Mouse (Mus musculus) hindbrain, embryonic 15.5 days (tissue): ENCODE data around the gene Crebl2. TPM values are rescaled to one million over a fixed set of nuclear protein-coding genes. Genes with fewer than 3 reads are reported as not detected.
A peak's percentile ranks its signal among the peaks of the same experiment; 100 is the strongest.

Source experiments
- ATAC-seq: fragments of 200-750 bp; cut with Nextera tagmentation; 2 replicates; pipeline ENCODE4 v1.8.0; 2017; ENCODE audit warnings: low read depth, moderate number of reproducible peaks, moderate TSS enrichment; ENCODE audit not compliant: low FRiP score
- H3K27ac ChIP-seq: fragments of 300-500 bp; sonication (generic); replicated peaks from 2 replicates; pipeline ENCODE4 v1.5.1; 2015; ENCODE audit warnings: mild to moderate bottlenecking, inconsistent platforms
- H3K27me3 ChIP-seq: fragments of 300-500 bp; sonication (generic); 2 replicates; pipeline ENCODE4 v1.6.1; 2015; ENCODE audit warnings: control low read depth, inconsistent platforms
- H3K36me3 ChIP-seq: fragments of 300-500 bp; sonication (generic); 2 replicates; pipeline ENCODE4 v1.6.1; 2015; ENCODE audit warnings: control low read depth, inconsistent platforms
- H3K4me1 ChIP-seq: fragments of 300-500 bp; sonication (generic); replicated peaks from 2 replicates; pipeline ENCODE4 v1.6.1; 2015; ENCODE audit warnings: control low read depth, inconsistent platforms
- H3K4me2 ChIP-seq: fragments of 300-500 bp; sonication (generic); 2 replicates; pipeline ENCODE4 v1.6.1; 2015; ENCODE audit warnings: moderate library complexity, mild to moderate bottlenecking, inconsistent platforms
- H3K4me3 ChIP-seq: fragments of 300-500 bp; sonication (generic); 2 replicates; pipeline ENCODE4 v1.5.1; 2015; ENCODE audit warnings: mild to moderate bottlenecking, inconsistent platforms
- H3K9ac ChIP-seq: fragments of 300-500 bp; sonication (generic); 2 replicates; pipeline ENCODE4 v1.6.1; 2015; ENCODE audit warnings: inconsistent platforms
- H3K9me3 ChIP-seq: fragments of 300-500 bp; sonication (generic); 2 replicates; pipeline ENCODE4 v1.6.1; 2016; ENCODE audit warnings: control low read depth, inconsistent platforms
- WGBS: fragments of 180-500 bp; shearing (Covaris S2); methylation state at CpG from one replicate; pipeline ENCODE4 v1.1.7; 2015; 5-methylcytosine and 5-hydroxymethylcytosine counted together
- polyA plus RNA-seq: library from polyadenylated mRNA; unstranded; fragments of >200 nt; fragmentation: Nextera tagmentation; extraction: Ambion mirVana; gene quantifications from 2 replicates; pipeline ENCODE4 v1.2.1, GENCODE M21; 2015

Crebl2 gene
- polyA plus RNA-seq, 1 experiment from 2014 or later, result 4.2 TPM

DNA sequence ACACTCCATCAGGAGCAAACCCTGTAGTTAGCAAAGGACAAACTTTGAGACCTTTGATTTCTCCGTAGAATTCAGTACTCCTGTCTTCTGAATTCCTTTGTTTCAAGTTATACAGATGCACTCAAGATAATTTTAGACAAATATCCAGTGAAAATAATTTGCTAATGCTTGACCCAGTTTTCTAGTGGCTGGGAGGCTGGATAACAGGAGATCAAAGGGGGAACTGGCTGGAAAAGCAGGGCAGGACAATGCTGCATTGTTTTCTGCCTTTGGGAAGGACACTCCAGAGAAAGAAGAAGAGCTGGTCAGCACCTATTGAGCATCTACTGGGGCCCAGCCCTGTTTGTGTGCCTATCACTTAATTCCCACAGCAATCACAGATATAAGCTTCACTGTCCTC is 28.5 kb upstream of the Crebl2 start:
- Histone ChIP-seq H3K4me2 (no peak overlapping the region), H3K4me3 (no peak overlapping the region), H3K27me3 (no peaks in the 10 kb centered on the region), H3K4me1 (no peaks in the 10 kb centered on the region), H3K9me3 (no peaks in the 10 kb centered on the region), H3K9ac (no peak overlapping the region), H3K36me3 (no peaks in the 10 kb centered on the region), H3K27ac (no peak overlapping the region)
- no peak for ATAC-seq
- 65% methylated on average over 1 of the region's 1 CpGs for WGBS

DNA sequence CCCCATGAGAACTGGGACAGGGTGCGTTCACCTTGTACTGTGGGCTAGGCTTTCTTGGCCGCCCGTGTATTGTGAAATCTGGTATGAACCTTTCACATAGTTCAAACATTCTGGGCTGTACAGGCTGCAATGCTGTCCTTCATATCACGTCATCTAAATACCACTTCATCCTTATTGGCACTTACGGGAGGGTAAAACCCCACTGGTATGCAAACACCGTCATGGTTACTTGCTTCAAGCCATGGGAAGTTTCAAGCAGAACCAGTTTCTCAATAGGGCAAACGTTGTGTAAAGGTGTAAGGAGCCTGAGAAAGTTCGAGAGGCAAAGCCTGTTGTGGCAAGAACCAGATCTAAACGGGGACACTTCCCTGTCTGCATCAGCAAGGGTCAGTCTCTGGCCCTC is 27.3 kb upstream of the Crebl2 start:
- H3K27ac ChIP-seq, result no peak overlapping the region
- no peaks in the 10 kb centered on the region for H3K4me1 ChIP-seq
- ATAC-seq, result no peak
- H3K36me3 ChIP-seq, result no peaks in the 10 kb centered on the region
- WGBS, result 87% methylated on average over 9 of the region's 9 CpGs
- no peaks in the 10 kb centered on the region for H3K27me3 ChIP-seq
- H3K4me3 ChIP-seq, result no peak overlapping the region
- no peak overlapping the region for H3K9ac ChIP-seq
- no peak overlapping the region for H3K4me2 ChIP-seq
- no peaks in the 10 kb centered on the region for H3K9me3 ChIP-seq

DNA sequence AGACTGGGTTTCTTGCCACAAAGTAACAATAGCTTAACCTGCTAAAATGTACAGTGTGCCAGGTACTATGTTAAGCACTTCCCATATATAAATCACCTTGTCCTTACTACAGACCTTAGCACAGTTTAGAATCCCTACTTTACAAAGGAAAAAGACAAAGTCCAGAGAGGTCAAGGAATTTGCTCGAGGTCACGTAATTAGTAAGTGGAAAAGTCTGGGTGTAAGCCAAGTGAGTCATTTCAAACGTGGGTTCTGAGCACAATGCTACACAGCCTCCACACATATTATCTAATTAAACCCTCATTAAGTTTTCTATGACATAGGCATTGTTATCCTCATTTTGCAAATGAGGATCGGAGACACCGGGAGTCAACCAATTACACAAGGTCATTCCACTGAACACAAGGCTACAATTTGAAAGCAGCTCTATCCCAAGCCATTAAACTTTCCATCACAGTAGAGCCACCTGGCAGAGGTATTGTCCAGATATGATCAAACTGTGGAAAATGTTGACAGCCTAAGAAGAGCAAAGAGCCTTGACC is 25.1 kb upstream of the Crebl2 start:
- H3K36me3 ChIP-seq, result no peaks in the 10 kb centered on the region
- no peaks in the 10 kb centered on the region for H3K9me3 ChIP-seq
- 69% methylated on average over 5 of the region's 5 CpGs for WGBS
- H3K27ac ChIP-seq, result no peak overlapping the region
- H3K9ac ChIP-seq, result no peak overlapping the region
- ATAC-seq, result no peak
- H3K4me3 ChIP-seq, result no peak overlapping the region
- H3K4me2 ChIP-seq, result no peak overlapping the region
- no peaks in the 10 kb centered on the region for H3K27me3 ChIP-seq
- H3K4me1 ChIP-seq, result no peaks in the 10 kb centered on the region

DNA sequence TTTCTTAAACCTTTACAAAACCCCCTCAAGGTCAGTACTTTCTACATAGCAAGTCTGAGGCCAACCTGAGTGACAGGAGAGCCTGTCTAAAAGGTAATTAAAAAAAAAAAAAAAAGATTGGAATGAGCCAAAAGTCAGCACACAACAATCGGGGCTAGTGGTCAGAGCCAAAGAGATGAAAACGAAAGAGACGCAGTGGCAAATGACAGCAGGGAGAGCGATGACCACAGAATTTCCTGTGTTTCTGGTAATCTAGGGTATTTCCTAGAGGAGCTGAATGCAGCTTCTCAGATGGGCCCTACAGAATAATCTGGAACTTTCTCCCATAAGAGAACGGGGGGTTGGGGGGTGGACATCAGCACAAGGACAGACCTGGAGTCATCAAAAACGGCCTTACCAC is 23.8 kb upstream of the Crebl2 start:
- no peak overlapping the region for H3K4me2 ChIP-seq
- no peaks in the 10 kb centered on the region for H3K4me1 ChIP-seq
- no peak overlapping the region for H3K9ac ChIP-seq
- H3K36me3 ChIP-seq, result no peaks in the 10 kb centered on the region
- no peaks in the 10 kb centered on the region for H3K27me3 ChIP-seq
- no peaks in the 10 kb centered on the region for H3K9me3 ChIP-seq
- H3K27ac ChIP-seq, result no peak overlapping the region
- WGBS, result 90% methylated on average over 6 of the region's 6 CpGs
- no peak overlapping the region for H3K4me3 ChIP-seq
- no peak for ATAC-seq

DNA sequence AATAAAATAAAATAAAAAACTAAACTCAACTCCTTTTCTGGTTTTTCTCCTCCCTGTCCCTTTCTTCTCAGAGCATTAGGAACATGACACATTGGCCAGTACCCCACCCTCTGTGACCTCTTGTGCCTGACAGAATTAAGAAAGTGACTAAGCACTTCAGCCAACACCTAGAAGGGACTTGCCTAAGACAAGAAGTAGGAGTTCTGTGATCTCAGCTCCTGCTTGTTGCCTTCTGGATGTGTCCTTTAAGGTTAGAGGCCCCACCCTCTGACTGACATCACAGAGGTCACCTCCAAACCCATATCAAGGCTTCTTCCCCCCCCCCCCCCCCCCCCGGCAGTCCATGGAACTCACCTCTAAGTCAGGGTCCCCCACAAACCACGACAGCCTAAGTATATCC is 22.9 kb upstream of the Crebl2 start:
- Histone ChIP-seq H3K4me3 (no peak overlapping the region), H3K9me3 (no peaks in the 10 kb centered on the region), H3K27me3 (no peaks in the 10 kb centered on the region), H3K4me2 (no peak overlapping the region), H3K9ac (no peak overlapping the region), H3K4me1 (no peaks in the 10 kb centered on the region), H3K27ac (no peak overlapping the region), H3K36me3 (no peaks in the 10 kb centered on the region)
- 63% methylated on average over 1 of the region's 2 CpGs for WGBS
- no peak for ATAC-seq

DNA sequence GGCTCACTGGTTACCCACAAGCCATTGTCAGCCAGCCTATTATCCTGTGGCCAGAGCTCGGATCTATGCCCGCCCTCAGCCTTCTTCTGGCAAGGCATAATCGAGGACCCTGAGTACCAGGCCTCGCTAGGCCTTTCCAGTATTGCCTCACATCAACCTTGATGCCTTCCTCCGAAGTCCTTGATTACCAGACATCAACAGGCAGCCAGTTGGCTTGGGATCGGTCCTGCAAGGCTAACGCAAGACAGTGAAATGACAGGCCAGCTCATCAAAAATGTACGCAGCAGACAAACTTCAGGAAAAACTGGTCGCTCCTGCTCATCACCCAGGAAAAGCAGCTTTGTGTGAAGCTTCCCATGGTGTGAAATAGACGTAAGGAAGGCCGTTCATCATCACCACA is 22.2 kb upstream of the Crebl2 start:
- H3K4me2 ChIP-seq, result no peak overlapping the region
- no peaks in the 10 kb centered on the region for H3K4me1 ChIP-seq
- 91% methylated on average over 11 of the region's 11 CpGs for WGBS
- H3K27me3 ChIP-seq, result no peaks in the 10 kb centered on the region
- H3K36me3 ChIP-seq, result no peaks in the 10 kb centered on the region
- no peaks in the 10 kb centered on the region for H3K9me3 ChIP-seq
- H3K4me3 ChIP-seq, result no peak overlapping the region
- no peak for ATAC-seq
- H3K9ac ChIP-seq, result no peak overlapping the region
- no peak overlapping the region for H3K27ac ChIP-seq

DNA sequence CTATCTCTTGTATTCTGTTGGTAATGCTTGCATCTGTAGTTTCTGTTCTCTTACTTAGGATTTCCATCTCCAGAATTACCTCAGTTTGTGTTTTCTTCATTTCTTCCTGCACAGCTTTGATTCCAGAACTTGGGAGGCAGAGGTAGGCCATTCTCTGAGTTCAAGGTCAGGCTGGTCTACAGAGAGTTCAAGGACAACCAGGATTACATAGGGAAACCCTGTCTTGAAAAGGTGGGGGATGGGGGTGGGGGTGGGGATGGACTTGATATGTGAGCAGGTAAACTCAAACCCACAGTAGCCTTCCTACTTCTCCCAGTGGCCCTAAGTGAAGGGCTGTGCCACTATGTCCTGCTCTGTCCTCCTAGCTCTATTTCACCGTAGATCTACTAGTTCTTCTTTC is 16.9 kb upstream of the Crebl2 start:
- no peaks in the 10 kb centered on the region for H3K27me3 ChIP-seq

DNA sequence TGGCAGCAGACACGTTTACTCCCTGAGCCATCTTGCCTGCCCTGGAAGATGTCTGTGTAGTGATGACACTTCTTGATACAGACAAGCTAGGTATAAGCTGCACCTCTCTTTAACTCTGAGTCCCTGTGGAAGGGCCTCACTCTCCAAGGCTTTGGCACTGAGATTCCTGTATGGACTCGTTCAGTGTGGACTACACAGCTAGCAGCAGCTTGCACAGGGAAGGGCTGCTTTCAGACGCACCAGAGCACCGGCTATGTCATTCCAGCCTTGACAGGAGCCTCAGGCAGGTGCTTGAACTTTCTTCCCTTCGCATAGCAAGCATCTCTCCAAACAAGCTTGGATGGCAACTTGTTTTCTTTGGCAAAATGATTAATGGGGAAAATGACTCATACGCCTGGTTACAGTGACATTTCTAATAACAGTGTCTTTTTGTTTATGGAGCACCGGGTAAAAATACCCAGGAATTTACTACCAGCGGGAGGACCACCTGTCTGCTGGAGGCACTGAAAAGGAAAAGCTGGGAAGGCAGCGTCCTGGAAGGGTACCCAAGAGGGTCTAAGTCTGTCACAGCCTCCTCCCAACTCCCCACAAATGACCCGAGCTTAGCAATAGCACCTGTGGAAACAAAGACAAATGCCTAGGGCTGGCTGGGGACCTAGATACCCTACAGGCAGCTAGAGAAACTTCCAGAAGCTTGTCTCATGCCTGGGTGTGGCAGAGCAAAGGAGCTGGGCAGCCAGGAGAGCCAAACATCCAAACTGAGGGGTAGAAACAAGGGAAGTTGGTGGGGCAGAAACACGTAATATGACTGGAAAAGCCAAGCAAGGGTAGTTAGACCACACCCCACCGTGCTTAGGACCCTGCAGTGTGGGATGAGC is 12.7 kb upstream of the Crebl2 start:
- no peak overlapping the region for H3K27ac ChIP-seq
- WGBS, result 69% methylated on average over 12 of the region's 12 CpGs
- no peak overlapping the region for H3K9ac ChIP-seq
- no peak overlapping the region for H3K4me2 ChIP-seq
- H3K9me3 ChIP-seq, result no peaks in the 10 kb centered on the region
- no peak for ATAC-seq
- no peak overlapping the region for H3K4me3 ChIP-seq
- H3K36me3 ChIP-seq, result no peaks in the 10 kb centered on the region
- no peaks in the 10 kb centered on the region for H3K27me3 ChIP-seq
- no peaks in the 10 kb centered on the region for H3K4me1 ChIP-seq

More for the DNA sequence above, 16.9 kb upstream of the Crebl2 start:
- Histone ChIP-seq H3K36me3 (no peaks in the 10 kb centered on the region), H3K4me3 (no peak overlapping the region), H3K9me3 (no peaks in the 10 kb centered on the region), H3K27ac (no peak overlapping the region), H3K9ac (no peak overlapping the region), H3K4me1 (no peaks in the 10 kb centered on the region), H3K4me2 (no peak overlapping the region)
- WGBS, result 79% methylated on average over 1 of the region's 1 CpGs
- ATAC-seq, result no peak

DNA sequence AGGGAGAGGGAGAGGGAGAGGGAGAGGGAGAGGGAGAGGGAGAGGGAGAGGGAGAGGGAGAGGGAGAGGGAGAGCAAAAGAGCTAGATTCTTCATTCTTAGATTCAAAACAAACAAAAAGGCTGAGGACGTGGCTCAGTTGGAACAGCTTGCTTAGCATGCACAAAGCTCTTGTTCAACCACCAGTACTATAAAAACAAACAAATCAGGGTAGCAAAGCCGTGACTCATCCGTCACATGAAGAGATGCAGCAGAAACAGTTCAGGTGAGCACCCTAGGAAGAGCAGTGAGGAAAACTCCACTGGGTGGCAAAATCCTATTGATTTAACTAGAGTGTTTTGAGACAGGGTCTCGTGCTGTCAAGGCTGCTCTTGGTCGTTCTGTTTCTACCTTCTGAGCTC is 10.2 kb upstream of the Crebl2 start:
- 48% methylated on average over 5 of the region's 5 CpGs for WGBS
- Histone ChIP-seq H3K36me3 (no peaks in the 10 kb centered on the region), H3K4me2 (no peak overlapping the region), H3K4me1 (no peaks in the 10 kb centered on the region), H3K27ac (no peak overlapping the region), H3K9ac (no peak overlapping the region), H3K4me3 (no peak overlapping the region), H3K27me3 (no peaks in the 10 kb centered on the region), H3K9me3 (no peaks in the 10 kb centered on the region)
- no peak for ATAC-seq

DNA sequence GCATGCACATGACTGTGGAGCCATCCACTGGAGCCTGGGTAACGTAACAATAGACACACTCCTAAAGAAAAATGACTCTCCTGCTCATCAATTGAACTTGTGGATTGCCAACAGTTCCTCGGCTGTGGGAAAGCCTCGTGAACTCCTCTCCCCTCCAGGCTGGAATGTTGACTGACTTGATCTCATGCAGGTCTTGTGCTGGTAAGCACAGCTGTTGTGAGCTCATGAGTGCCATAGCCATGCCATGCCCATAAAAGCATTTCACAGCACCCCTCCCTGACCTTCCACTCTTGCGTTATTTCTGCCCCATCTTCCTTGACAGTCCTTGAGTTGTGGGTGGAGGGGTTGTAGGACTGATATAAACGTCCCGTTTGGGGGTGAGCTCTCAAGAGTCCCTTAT is 9.5 kb upstream of the Crebl2 start:
- Histone ChIP-seq H3K36me3 (no peaks in the 10 kb centered on the region), H3K27me3 (no peaks in the 10 kb centered on the region), H3K4me2 (no peak overlapping the region), H3K27ac (no peak overlapping the region), H3K9ac (no peak overlapping the region), H3K4me3 (no peak overlapping the region), H3K9me3 (no peaks in the 10 kb centered on the region), H3K4me1 (no peaks in the 10 kb centered on the region)
- no peak for ATAC-seq
- 36% methylated on average over 6 of the region's 6 CpGs for WGBS

DNA sequence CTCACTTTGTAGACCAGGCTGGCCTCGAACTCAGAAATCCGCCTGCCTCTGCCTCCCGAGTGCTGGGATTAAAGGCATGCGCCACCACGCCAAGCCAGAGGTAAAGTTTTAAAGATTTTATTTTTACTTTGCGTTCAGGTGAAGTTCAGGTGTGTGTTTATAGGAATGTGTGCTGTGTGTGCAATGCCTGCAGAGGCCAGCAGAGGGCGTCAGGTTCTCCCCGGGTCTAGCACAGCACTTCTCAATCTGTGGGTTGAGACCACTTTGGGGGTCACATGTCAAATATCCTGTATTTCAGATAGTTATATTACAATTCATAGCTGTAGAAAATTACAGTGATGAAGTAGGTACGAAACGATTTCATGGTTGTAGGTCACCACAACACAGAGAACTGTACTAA is 7.1 kb upstream of the Crebl2 start:
- H3K4me3 ChIP-seq, result no peak overlapping the region
- no peak overlapping the region for H3K27ac ChIP-seq
- no peaks in the 10 kb centered on the region for H3K4me1 ChIP-seq
- no peaks in the 10 kb centered on the region for H3K27me3 ChIP-seq
- H3K36me3 ChIP-seq, result no peaks in the 10 kb centered on the region
- H3K9me3 ChIP-seq, result no peaks in the 10 kb centered on the region
- H3K4me2 ChIP-seq, result no peak overlapping the region
- 67% methylated on average over 10 of the region's 10 CpGs for WGBS
- H3K9ac ChIP-seq, result no peak overlapping the region
- ATAC-seq, result no peak

DNA sequence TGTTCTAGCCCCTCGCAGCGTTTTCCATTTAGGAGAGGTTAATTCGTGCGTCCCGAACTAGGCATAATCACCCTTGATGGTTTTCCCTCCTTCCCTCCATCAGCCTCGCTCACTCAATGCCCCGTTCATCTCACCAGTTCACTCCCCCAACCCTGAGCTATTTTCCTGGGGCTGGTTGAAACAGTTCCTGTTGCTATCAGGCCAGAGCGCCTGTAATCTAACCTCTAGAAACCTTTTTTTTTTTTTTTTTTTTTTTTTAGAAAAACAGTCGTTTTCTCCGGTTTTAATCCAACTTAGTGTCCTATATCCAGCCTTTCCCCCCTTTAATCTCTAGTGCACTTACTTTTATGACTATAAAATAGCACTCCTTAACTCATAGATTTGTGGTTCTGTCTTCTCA is 822 bp downstream of the Crebl2 start:
- WGBS, result 4% methylated on average over 10 of the region's 10 CpGs
- peak overlapping the region; percentile 86 for H3K27ac ChIP-seq
- no peaks in the 10 kb centered on the region for H3K9me3 ChIP-seq
- peak overlapping the region; percentile 82 for H3K4me2 ChIP-seq
- H3K4me3 ChIP-seq, result peak overlapping the region; percentile 55
- H3K27me3 ChIP-seq, result no peaks in the 10 kb centered on the region
- peak overlapping the region; percentile 54 for H3K9ac ChIP-seq
- peaks cover 21% of the 10 kb centered on the region for H3K4me1 ChIP-seq
- H3K36me3 ChIP-seq, result no peaks in the 10 kb centered on the region
- ATAC-seq, result no peak
